Mouse (Mus musculus) bone marrow, adult 2 months (tissue): ENCODE data around the gene Ovch2.

Source experiments
- CTCF ChIP-seq: fragments of 200-500 bp; IDR thresholded peaks from 2 replicates; pipeline ENCODE4 v1.5.1; 2011; ENCODE audit warnings: low read length, control low read depth; ENCODE audit not compliant: control insufficient read depth, insufficient read depth
- POLR2A ChIP-seq: fragments of 200-500 bp; IDR thresholded peaks from 2 replicates; pipeline ENCODE4 v1.6.1; 2011; ENCODE audit warnings: low read depth, mild to moderate bottlenecking, control low read depth, low read length, borderline replicate concordance; ENCODE audit not compliant: control insufficient read depth

- no peak for TF ChIP-seq POLR2A
- no peak for TF ChIP-seq CTCF
These were observed 62.3 kb downstream of the Ovch2 start for GRCm38 (mm10) chr7:107738726-107739125.
